Mouse (Mus musculus): ENCODE data around the gene Lrp1.

Lrp1 gene

GRCm38 (mm10) chr10:127544375-127544774 is 76.6 kb downstream of the Lrp1 start:
- DNase-seq: no peak

- DNase-seq: no peak
Measured at GRCm38 (mm10) chr10:127543916-127544315, 77.0 kb downstream of the Lrp1 start.

DNA sequence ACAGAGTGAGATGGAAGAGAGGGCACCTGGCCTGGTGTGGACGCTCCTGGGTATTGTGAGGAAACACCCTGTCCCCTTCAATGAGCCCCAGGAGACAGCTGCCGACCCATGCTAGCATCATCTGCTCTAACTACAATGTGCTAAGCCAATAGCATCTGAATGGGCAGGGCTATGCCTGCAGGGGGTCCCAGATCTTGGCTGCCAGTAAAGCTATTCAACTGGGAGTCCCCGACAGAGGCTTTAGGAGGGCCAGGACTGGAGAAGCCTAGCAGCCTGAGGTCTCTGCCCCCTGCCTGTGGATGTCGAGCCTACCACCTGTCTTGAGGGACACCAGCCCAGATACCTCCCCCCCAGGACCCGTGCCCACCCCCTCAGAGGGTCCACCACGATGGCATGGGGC is 78.2 kb downstream of the Lrp1 start:
- no peak for DNase-seq

DNA sequence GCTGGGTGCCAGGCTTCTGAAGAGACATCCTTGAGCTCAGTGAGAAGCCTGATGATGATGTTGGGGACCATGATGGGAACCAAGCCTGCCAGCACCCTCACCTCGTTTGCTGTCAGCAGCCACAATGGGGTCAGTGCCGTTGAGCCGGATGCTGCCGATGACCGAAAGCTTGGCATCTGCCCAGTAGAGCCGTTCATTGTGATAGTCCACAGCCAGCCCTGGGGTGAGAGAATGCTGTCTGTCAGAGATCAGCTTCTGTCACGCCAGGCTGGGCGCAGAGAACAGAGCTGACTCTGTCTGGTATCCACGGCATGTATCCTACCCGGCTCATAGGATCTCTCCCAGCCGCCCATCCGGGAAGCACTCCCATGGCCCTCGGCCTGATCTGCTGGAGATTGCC is 78.9 kb downstream of the Lrp1 start:
- DNase-seq: peak in 1 of 2 experiments; percentile 51

GRCm38 (mm10) chr10:127541510-127541909 is 79.4 kb downstream of the Lrp1 start:
- DNase-seq: no peak

- peak; percentile 82 to 90 for DNase-seq
Measured at GRCm38 (mm10) chr10:127537854-127538583, 82.9 kb downstream of the Lrp1 start.

DNA sequence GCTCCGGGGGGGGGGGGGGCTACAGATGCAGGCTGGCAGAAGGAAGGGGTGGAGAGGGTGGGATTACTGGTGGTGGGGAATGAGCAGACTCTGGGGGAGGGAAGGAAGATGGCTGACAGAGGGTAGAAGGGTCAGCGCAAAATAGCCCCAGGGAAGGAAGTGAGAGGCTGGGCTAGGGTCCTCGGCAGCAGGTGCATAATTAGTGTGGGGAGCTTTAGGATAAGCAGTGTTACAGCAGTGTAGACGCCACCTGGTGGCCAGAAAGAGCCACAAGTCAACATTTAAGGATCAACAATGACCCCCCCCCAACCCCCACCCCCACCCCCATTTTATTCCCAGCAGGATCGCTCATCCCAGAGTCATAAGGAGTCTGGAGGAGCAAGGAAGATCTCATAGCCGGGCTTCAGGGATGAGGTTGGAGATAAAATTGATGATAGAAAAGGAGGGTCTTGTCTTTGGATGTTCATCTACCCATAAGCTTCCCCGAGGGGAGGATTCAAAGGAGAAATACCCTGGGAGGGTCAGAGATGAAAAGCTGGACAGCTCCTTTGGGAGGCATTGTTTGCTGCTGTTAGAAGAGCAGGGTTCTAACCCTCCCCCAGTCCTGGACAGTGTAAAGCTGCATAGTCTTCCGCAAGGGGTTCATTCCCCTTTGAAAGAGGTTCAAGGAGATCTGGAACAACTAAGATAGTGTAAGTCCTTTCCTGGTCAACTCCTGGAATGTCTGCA is 84.2 kb downstream of the Lrp1 start:
- peak; percentile 58 to 78 for DNase-seq

GRCm38 (mm10) chr10:127534929-127535384 is 86.0 kb downstream of the Lrp1 start:
- peak in 1 of 2 experiments; percentile 64 for DNase-seq

DNA sequence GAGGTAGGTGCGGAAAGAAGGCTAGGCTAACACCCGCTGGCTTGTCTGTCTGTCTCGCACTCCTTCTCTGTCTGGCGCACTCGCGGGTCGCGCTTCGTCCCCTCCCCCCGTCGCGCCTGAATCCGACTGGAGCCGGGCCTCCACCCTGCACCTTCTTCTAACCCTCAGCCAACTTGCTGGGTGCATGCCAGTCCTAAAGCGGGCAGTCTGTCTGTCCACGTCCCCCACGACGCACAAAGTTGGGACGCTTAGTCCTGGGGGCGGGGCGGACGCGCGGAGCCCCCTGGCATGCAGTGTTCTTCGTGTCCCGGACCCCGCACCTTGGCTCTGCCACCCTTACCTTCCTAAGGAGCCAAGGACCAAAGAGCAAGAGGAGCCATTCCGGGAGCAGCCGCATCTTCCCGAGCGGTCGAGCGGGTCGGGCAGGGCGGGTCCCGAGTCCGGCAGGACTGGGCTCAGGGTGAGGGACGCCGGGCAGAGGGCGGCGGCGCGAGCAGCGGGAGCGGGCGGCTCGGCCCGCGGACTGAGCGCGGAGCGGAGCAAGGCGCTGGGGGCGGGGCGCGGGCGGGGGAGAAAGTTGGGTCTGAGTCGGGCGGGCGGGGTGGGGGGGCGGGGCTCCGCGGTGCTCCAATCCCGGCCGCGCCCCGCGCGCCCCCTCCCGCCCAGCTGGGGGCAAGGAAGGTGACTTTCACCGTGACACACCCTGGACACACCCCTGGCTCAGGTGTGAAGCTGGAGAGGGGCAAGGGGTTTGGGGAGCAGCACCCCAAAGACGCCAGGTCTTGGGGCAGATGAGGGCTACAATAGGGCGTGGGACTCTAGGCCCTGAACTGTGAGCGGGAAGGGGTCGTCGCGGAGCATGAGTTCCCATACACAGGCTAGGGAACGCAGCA is 86.7 kb downstream of the Lrp1 start, which contains the start of gene Nxph4:
Gene Nxph4 (minus strand): TSS at position 524 of the 893 bp plus-strand sequence.
- peak; percentile 38 to 74 for DNase-seq

- no peak for DNase-seq
Measured at GRCm38 (mm10) chr10:127531548-127531947, 89.4 kb downstream of the Lrp1 start.

GRCm38 (mm10) chr10:127530945-127531344 is 90.0 kb downstream of the Lrp1 start:
- no peak for DNase-seq

GRCm38 (mm10) chr10:127527481-127527880 is 93.5 kb downstream of the Lrp1 start:
- DNase-seq: no peak

- peak; percentile 68 to 88 for DNase-seq
Measured at GRCm38 (mm10) chr10:127526681-127527080, 94.3 kb downstream of the Lrp1 start.

- peak in 1 of 2 experiments; percentile 48 for DNase-seq
Measured at GRCm38 (mm10) chr10:127526048-127526447, 94.9 kb downstream of the Lrp1 start.

DNA sequence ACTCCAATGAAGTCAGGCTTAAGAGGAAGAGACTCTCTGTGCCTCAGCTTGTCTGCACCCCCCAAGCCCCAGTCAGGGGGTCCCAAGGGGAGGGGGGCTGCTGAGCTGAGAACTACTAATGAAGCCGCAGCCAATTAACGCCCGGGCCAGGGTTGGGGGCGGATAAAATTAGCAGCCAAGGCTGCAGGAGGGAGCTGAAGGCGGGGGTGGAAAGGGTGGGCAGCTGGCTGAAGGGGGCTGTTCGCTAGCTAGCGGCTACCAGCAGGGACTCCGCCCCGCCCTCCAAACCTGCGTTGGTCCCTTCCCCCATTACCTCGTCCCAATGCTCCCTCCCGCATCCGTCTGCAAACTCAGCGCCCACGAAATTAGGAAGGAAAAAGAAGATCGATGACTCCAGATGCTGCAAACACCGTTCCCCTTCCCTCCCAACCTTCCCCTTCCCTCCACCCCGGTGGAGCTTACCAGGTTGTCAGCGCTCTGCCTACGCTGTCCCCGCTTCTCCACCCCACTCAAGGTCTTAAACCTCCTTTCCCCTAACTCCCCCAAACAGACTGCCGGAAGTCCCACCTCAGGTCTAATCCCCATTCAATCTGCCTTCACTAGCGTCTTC is 96.2 kb downstream of the Lrp1 start:
- DNase-seq: no peak

GRCm38 (mm10) chr10:127522088-127522581 is 98.8 kb downstream of the Lrp1 start, which contains the start of gene Shmt2:
Shmt2 (minus strand) TSS chr10:127522444.
- DNase-seq: peak; percentile 90 to 92

DNA sequence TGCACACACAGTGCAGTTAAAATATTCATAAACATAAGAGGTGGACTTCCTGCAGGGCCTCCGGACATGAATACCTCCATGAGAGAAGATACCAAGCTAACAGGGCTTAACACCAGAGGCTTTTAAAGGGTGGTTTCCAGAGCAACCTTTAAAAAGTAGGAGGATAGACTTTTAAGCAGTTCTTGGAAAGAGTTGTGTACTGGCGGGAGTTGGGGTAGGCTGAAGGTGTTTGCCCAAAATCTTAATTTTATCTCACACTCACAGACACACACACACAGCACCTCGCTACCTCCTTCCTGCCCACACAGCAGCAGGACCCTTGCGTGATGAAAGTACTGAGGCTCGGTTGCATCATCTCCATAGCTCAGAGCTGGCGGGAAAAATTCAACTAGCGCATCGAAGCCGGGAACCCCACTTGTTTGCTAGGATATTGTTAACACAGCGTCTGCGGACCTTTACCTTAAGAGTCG is 99.3 kb downstream of the Lrp1 start:
- DNase-seq: no peak

GRCm38 (mm10) chr10:127520714-127521357 is 100.1 kb downstream of the Lrp1 start:
- peak; percentile 66 to 79 for DNase-seq

DNA sequence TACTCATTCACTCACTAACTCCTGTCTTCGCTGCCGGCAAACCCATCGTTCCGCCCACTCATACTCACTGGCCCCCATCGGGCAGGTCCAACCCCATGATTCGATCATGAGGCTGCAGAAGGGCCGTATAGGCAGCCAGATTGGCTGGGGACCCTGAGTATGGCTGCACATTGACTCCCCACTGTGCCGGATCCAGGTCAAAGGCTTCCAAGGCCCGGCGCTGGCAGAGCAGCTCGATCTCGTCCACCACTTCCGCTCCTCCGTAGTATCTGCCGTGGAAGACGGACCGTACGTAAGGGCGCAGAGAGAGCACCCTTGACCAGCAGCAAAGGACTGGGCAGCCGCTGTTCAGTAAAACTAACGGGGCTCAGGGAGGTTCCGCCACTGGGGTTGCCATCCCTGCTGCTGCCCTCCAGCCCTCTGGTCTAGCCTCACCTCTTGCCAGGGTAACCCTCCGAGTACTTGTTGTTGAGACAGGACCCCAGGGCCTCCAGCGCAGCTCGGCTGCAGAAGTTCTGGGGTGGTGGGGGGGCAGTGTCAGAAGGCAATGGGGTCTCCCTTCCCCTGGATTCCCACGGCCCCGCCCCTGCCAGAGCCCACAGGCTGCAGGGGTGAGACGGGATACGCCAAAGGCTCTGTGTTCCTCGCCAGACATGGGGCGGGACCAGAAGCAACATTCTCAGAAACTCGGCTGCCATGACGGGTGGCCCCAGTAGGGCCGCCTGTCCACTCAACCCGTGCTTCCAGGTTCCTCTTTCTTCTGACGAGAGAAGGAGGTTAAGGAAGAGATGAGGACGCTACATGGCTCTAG is 100.8 kb downstream of the Lrp1 start:
- DNase-seq: no peak

DNA sequence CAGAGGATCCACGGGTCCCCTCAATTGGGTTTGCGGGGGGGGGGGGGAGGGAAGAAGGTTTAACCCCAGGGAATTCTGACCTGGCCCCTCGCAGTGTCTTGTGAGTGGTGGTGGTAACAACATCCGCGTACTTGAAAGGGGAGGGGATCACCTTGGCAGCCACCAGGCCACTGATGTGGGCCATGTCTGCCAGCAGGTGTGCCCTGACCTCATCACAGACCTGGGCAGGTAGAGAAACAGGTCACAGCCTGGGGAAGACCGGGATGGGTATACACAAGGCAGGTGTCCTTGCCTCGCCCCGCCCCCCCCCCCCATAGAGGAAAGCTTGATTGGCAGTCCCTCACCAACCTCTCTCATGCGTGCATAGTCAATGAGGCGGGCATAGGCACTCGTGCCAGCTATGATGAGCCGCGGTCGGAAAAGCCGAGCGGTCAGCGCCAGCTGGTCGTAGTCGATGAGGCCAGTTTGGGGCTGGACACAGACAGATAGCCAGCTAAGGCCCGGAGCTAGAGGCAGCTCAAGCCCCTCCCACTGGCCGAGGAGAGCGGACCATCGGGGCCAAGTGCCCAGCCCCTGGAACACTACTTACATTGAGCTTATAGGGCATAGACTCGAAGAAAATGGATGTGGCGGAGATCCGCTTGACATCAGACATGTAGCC is 101.8 kb downstream of the Lrp1 start:
- no peak for DNase-seq

Measured in kidney, postnatal 36 days (tissue).